Mouse (Mus musculus) stomach, postnatal 0 days (tissue): ENCODE measurements around the gene Mapk11.

Experiments
- CTCF ChIP-seq: IDR thresholded peaks from 2 replicates; pipeline ENCODE4 v1.5.1; 2016; ENCODE audit warnings: antibody characterized with exemption, low read depth, mild to moderate bottlenecking, moderate library complexity
- EP300 ChIP-seq: optimal IDR thresholded peaks from 2 replicates; pipeline ENCODE3; 2016; ENCODE audit warnings: antibody characterized with exemption

DNA sequence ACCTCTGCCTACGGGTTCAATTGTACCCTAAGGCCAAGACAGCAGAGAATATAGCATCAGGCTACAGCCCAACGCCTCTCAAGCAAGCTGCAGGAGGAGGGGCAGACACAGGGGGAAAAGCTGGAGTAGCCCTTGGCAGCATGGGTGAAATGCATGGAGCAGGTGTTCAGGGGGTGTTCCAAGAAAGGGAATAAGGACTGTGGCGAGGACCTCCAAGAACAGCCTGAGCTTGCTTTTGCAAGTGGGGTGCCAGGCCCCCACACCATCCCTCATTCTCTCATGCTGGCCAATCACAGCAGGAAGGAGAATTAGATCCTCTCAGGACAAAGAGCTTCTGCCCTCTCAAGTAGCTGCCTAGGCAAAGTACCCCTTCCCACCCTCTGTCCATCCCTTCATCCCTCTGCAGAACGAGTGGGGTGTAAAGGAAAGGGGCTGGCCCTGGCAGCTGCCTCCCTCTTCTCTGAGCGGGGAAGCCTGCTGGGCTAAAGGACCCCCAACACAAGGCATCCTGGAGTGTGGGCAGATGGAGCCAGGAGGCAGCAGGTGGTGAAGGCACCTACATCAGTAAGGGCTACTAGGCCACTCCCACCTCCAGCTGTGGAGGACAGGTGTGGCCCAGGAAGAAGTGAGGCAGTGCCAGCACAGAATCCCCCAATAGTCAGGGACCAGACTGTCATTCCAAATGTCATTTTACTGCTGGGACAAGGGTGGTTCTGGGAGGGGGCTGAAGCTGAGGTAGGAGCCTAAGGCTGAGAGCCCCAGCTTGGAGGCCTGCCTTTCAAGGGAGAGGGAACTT lies 34.9 kb upstream of the Mapk11 start:
- no peak for TF ChIP-seq EP300
- TF ChIP-seq CTCF: no peak
